Mouse (Mus musculus) layer of hippocampus, adult 6 months (tissue): ENCODE data around the gene Olfr1106. TPM values are rescaled to one million over a fixed set of nuclear protein-coding genes. Genes with fewer than 3 reads are reported as not detected.

Source experiments
- long read RNA-seq, 2 experiments: library from polyadenylated mRNA; unstranded; transcript quantifications; one replicate each; pipeline ENCODE4 v2.0.0; 2019 to 2020
- polyA plus RNA-seq: library from polyadenylated mRNA; unstranded; fragments of <200 nt; fragmentation: Nextera tagmentation; gene quantifications from 2 replicates; pipeline ENCODE4 v1.2.3, GENCODE M21; 2021

Olfr1106 gene
- not detected in 2 replicates for polyA plus RNA-seq
- long read RNA-seq, experiment 1, result 0 reads
- long read RNA-seq, experiment 2, result 0 reads

DNA sequence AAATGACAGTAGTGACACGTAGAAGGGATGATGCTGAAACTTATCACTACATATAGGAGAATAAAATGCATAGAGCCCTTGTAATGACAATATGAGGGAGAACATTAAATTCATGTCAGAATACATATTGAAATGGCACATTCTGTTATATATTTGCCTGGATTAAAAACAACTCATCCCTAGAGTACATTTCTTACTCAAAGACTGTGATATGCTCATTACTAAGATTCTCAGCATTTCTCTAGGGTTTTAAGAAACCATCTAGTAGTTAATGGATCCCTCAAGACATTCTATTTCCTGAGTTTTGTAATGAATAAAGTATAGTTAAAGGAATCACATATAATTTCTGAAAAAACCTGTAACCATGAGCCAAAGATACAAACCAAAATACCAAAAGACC lies at the start of gene Olfr1106:
Olfr1106 (minus strand) TSS at position 101 of the 400 bp plus-strand sequence.

DNA sequence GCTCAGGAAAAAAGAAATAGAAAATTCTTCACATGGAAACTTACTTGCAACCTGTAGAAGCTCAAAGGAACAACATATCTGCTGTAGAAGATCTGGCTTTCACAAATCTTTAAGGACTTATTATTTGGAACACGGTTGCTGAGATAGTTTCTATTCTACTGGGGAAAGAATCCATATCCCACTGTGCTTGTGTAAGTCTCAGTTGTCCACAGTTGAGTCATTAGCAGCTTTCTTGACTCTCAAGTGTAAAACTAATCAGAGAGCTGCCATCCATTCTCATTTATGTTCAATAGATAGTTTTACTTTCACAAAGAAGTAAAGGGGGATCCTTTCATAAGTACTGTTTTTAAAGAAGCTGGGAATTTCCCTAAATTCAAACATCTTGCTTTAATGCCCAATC lies 43.8 kb upstream of the Olfr1106 start, which contains the start of gene Olfr1109:
Olfr1109 (minus strand) TSS at position 101 of the 400 bp plus-strand sequence.

DNA sequence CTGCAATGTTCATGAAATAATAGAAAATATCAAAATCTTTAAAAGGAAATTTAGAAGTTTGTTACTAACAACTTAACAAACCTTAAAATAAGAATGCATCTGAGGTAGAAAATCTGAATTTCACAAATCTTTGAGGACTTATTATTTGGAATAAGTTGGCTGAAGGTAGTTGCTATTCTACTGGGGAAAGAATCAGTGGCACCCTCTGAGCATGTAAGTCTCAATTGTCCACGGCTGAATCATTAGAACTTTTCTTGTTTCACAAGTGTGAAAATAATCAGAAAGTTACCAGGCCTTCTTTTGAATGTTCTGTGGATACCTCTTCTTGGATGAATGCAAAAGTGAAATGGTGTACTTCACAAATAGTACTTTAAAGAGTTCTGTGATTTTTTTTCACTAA lies 23.6 kb upstream of the Olfr1106 start, which contains the start of gene Olfr1107:
Olfr1107 (minus strand) TSS at position 101 of the 400 bp plus-strand sequence.

DNA sequence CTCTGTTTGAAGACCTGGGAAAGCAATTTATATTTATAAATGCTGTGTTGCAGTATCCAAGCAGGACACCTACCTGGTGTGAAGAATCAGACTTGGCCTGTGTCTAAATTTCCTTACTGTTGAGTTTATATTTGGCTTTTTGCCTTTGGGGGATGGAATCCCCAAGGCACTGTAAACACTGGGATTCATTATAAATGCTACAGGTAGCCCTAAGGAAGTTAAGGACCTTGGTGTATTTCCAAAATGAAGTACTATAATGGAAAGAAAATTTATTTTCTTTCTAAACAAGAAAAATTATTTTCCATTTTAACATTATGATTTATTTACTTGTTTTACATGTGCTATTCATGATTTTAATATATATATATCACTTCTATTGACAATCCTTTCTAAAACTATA lies 15.6 kb downstream of the Olfr1106 start, which contains the start of gene Olfr1105:
Olfr1105 (minus strand) TSS at position 101 of the 400 bp plus-strand sequence.

DNA sequence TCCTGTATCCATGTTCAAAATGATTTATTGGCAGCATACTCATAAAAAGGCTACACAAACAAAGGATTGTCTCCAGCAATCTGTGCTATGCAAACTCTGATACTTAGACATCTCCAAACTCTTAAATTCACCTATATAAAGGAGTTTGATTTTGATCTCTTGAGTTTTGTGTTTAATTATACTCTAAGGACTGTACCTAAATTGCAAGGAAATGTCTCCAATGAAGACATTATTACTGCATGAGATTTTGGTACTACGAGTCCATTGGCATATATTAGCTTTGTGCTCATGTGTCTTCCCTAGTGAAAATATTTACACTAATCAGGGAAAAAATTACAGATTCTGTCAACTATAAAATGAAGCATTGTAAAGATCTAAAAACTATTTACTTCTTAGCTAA lies 25.1 kb downstream of the Olfr1106 start, which contains the start of gene Olfr1104:
Olfr1104 (minus strand) TSS at position 101 of the 400 bp plus-strand sequence.

DNA sequence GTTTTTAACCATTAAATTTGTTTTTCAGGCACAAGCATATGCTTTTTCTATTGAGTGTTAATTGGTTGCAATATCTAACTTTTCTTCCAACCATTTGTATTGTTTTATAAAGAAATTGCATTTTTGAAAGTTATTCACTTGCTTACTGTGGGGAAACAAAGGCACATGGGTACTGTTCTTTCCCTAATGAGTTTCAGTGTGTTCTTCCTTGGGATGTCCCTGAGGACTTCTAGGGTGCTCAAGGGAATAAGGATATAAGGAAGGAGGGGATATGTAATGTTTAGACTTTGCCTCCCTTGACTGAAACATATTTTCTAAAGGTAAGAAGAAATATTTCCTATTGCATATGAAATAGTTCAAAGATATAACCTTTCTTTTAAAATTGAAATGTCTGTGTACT lies 54.0 kb downstream of the Olfr1106 start, which contains the start of gene Olfr1102:
Olfr1102 (plus strand) TSS at position 301 of the 400 bp plus-strand sequence.

Other genes starting within 250 kb of the Olfr1106 start
- gene Olfr141, start 242.3 kb downstream of the Olfr1106 start, polyA plus RNA-seq, result not detected in 2 replicates
- gene Olfr1094, start 227.6 kb downstream of the Olfr1106 start, polyA plus RNA-seq, result not detected in 2 replicates
- not detected in 2 replicates for gene Olfr1095, start 200.6 kb downstream of the Olfr1106 start, polyA plus RNA-seq
- not detected in 2 replicates for gene Gm13723, start 177.5 kb downstream of the Olfr1106 start, polyA plus RNA-seq
- gene Olfr1097, start 160.1 kb downstream of the Olfr1106 start, polyA plus RNA-seq, result not detected in 2 replicates
- not detected in 2 replicates for gene Olfr1098, start 127.7 kb downstream of the Olfr1106 start, polyA plus RNA-seq
- gene Olfr1099, start 91.6 kb downstream of the Olfr1106 start, polyA plus RNA-seq, result not detected in 2 replicates
- not detected in 2 replicates for gene Olfr1100, start 72.3 kb downstream of the Olfr1106 start, polyA plus RNA-seq
- gene Olfr1101, start 61.1 kb downstream of the Olfr1106 start, polyA plus RNA-seq, result not detected in 2 replicates
- not detected in 2 replicates for gene Olfr1102, start 53.9 kb downstream of the Olfr1106 start, polyA plus RNA-seq
- not detected in 2 replicates for gene Olfr1104, start 25.2 kb downstream of the Olfr1106 start, polyA plus RNA-seq
- not detected in 2 replicates for gene Olfr1105, start 15.7 kb downstream of the Olfr1106 start, polyA plus RNA-seq
- gene Olfr1107, start 23.5 kb upstream of the Olfr1106 start, polyA plus RNA-seq, result not detected in 2 replicates
- gene Olfr1109, start 43.7 kb upstream of the Olfr1106 start, polyA plus RNA-seq, result not detected in 2 replicates
- not detected in 2 replicates for gene Olfr259, start 62.3 kb upstream of the Olfr1106 start, polyA plus RNA-seq
- gene Olfr1110, start 88.0 kb upstream of the Olfr1106 start, polyA plus RNA-seq, result not detected in 2 replicates
- gene Olfr1111, start 100.4 kb upstream of the Olfr1106 start, polyA plus RNA-seq, result not detected in 2 replicates
- not detected in 2 replicates for gene Olfr1112, start 135.5 kb upstream of the Olfr1106 start, polyA plus RNA-seq
- gene Olfr1113, start 156.7 kb upstream of the Olfr1106 start, polyA plus RNA-seq, result not detected in 2 replicates
- not detected in 2 replicates for gene Olfr1115, start 195.7 kb upstream of the Olfr1106 start, polyA plus RNA-seq
- gene Olfr1116, start 215.3 kb upstream of the Olfr1106 start, polyA plus RNA-seq, result not detected in 2 replicates